Mouse (Mus musculus): Measurements from ENCODE around the gene Dnah1.

Gene Dnah1

GRCm38 (mm10) chr14:31323849-31324792 is at the start of gene Dnah1:
Dnah1 (minus strand) TSS chr14:31323896.
- peak; percentile 53 for DNase-seq (ENCODE audit: low read depth, low spot score)

GRCm38 (mm10) chr14:31369377-31369776 is 45.7 kb upstream of the Dnah1 start:
- no peak for DNase-seq (ENCODE audit: low read depth, low spot score)

- no peak for DNase-seq (ENCODE audit: low read depth, low spot score)
Observed at GRCm38 (mm10) chr14:31367951-31368350, 44.3 kb upstream of the Dnah1 start.

- DNase-seq (ENCODE audit: low read depth, low spot score) = peak; percentile 89
Observed at GRCm38 (mm10) chr14:31365350-31365749, 41.7 kb upstream of the Dnah1 start.

- DNase-seq (ENCODE audit: low read depth, low spot score) = no peak
Observed at GRCm38 (mm10) chr14:31364589-31364988, 40.9 kb upstream of the Dnah1 start.

GRCm38 (mm10) chr14:31362236-31362635 is 38.5 kb upstream of the Dnah1 start:
- DNase-seq (ENCODE audit: low read depth, low spot score) = no peak

- no peak for DNase-seq (ENCODE audit: low read depth, low spot score)
Observed at GRCm38 (mm10) chr14:31345367-31345766, 21.7 kb upstream of the Dnah1 start.

GRCm38 (mm10) chr14:31343241-31343640 is 19.5 kb upstream of the Dnah1 start:
- no peak for DNase-seq (ENCODE audit: low read depth, low spot score)

- DNase-seq (ENCODE audit: low read depth, low spot score) = peak; percentile 11
Observed at GRCm38 (mm10) chr14:31337947-31338346, 14.3 kb upstream of the Dnah1 start.

- DNase-seq (ENCODE audit: low read depth, low spot score) = peak; percentile 49
Observed at GRCm38 (mm10) chr14:31337406-31337805, 13.7 kb upstream of the Dnah1 start.

- peak; percentile 99 for DNase-seq (ENCODE audit: low read depth, low spot score)
Observed at GRCm38 (mm10) chr14:31336369-31337155, 12.9 kb upstream of the Dnah1 start, which contains the start of gene Capn7. Capn7 (plus strand) TSS chr14:31336638.

GRCm38 (mm10) chr14:31335765-31336164 is 12.1 kb upstream of the Dnah1 start:
- DNase-seq (ENCODE audit: low read depth, low spot score) = peak; percentile 16

- DNase-seq (ENCODE audit: low read depth, low spot score) = no peak
Observed at GRCm38 (mm10) chr14:31330957-31331356, 7.3 kb upstream of the Dnah1 start.

- no peak for DNase-seq (ENCODE audit: low read depth, low spot score)
Observed at GRCm38 (mm10) chr14:31329741-31330140, 6.0 kb upstream of the Dnah1 start.

- DNase-seq (ENCODE audit: low read depth, low spot score) = peak; percentile 24
Observed at GRCm38 (mm10) chr14:31327681-31328080, 4.0 kb upstream of the Dnah1 start.

GRCm38 (mm10) chr14:31327196-31327595 is 3.5 kb upstream of the Dnah1 start:
- no peak for DNase-seq (ENCODE audit: low read depth, low spot score)

GRCm38 (mm10) chr14:31326770-31327169 is 3.1 kb upstream of the Dnah1 start:
- DNase-seq (ENCODE audit: low read depth, low spot score) = no peak

- peak; percentile 46 for DNase-seq (ENCODE audit: low read depth, low spot score)
Observed at GRCm38 (mm10) chr14:31325551-31325950, 1.9 kb upstream of the Dnah1 start.

- peak; percentile 19 for DNase-seq (ENCODE audit: low read depth, low spot score)
Observed at GRCm38 (mm10) chr14:31324851-31325250, 1.2 kb upstream of the Dnah1 start.

GRCm38 (mm10) chr14:31323189-31323588 is 507 bp downstream of the Dnah1 start:
- DNase-seq (ENCODE audit: low read depth, low spot score) = no peak

GRCm38 (mm10) chr14:31322191-31322590 is 1.5 kb downstream of the Dnah1 start:
- no peak for DNase-seq (ENCODE audit: low read depth, low spot score)

- no peak for DNase-seq (ENCODE audit: low read depth, low spot score)
Observed at GRCm38 (mm10) chr14:31321181-31321580, 2.5 kb downstream of the Dnah1 start.
